Mouse (Mus musculus) intestine, embryonic 14.5 days (tissue): ENCODE measurements at regions not wholly inside any gene's neighbourhood (a gene's known extent, or its start where the extent isn't known, plus 50 kb on each side); places are given as distances from the start of the nearest gene placed in this dataset.

ENCODE experiments used
- ATAC-seq: fragments of 200-750 bp; cut with Nextera tagmentation; replicated peaks from 2 replicates; pipeline ENCODE4 v1.8.0; 2017; ENCODE audit warnings: low read depth, moderate number of reproducible peaks, moderate TSS enrichment, moderate library complexity; ENCODE audit not compliant: low FRiP score, low TSS enrichment
- DNase-seq: peaks from one replicate; pipeline ENCODE4 v3.0.0-alpha.2; 2018; ENCODE audit warnings: low spot score
- H3K27ac ChIP-seq: fragments of 300-500 bp; sonication (generic); 2 replicates; pipeline ENCODE4 v1.5.1; 2014; ENCODE audit warnings: low read depth, mild to moderate bottlenecking, control low read depth
- H3K27me3 ChIP-seq: fragments of 300-500 bp; sonication (generic); replicated peaks from 2 replicates; pipeline ENCODE4 v1.6.1; 2014; ENCODE audit warnings: low read length, control low read depth; ENCODE audit not compliant: control insufficient read depth, insufficient read depth
- H3K36me3 ChIP-seq: fragments of 300-500 bp; sonication (generic); 2 replicates; pipeline ENCODE4 v1.6.1; 2014; ENCODE audit warnings: low read length, control low read depth; ENCODE audit not compliant: control insufficient read depth, insufficient read depth
- H3K4me1 ChIP-seq: fragments of 300-500 bp; sonication (generic); replicated peaks from 2 replicates; pipeline ENCODE4 v1.6.1; 2014; ENCODE audit warnings: low read length, control low read depth, mixed read lengths; ENCODE audit not compliant: control insufficient read depth, insufficient read depth
- H3K4me2 ChIP-seq: fragments of 300-500 bp; sonication (generic); 2 replicates; pipeline ENCODE4 v1.6.1; 2014; ENCODE audit warnings: low read length
- H3K4me3 ChIP-seq: fragments of 300-500 bp; sonication (generic); 2 replicates; pipeline ENCODE4 v1.5.1; 2014; ENCODE audit warnings: low read depth, low read length, control low read depth, mixed read lengths
- H3K9ac ChIP-seq: fragments of 300-500 bp; sonication (generic); 2 replicates; pipeline ENCODE4 v1.6.1; 2014; ENCODE audit warnings: mild to moderate bottlenecking, low read length
- H3K9me3 ChIP-seq: fragments of 300-500 bp; sonication (generic); 2 replicates; pipeline ENCODE4 v1.6.1; 2016; ENCODE audit warnings: low read length, control low read depth; ENCODE audit not compliant: control insufficient read depth
- WGBS: fragments of 180-500 bp; shearing (Covaris S2); extraction: QIAGEN DNeasy Blood & Tissue Kit; methylation state at CpG from one replicate; pipeline ENCODE4 v1.1.7; 2014; 5-methylcytosine and 5-hydroxymethylcytosine counted together

DNA sequence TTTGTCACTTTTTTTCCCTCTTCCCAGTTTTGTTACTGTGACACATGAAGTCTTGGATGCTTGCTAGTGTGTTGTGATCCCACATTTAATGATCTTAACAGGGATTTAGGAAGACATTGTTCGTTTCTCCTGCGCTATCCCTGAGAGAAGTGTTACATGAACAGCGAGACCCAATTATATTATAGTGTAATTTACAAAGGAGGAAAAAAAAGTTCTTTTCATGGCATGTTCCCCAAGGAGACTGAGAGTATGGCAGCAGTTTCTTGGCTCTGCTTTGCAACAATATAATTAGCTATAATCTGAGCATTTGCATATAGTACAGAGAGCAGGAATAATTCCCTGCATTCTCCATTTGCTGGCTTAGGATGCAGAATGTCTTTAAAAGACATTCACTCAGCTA, 168.6 kb downstream of the Insc start:
- Histone ChIP-seq H3K4me2 (no peak overlapping the region), H3K27ac (no peak overlapping the region), H3K36me3 (no peaks in the 10 kb centered on the region), H3K9ac (no peak overlapping the region), H3K27me3 (no peaks in the 10 kb centered on the region), H3K4me3 (no peak overlapping the region), H3K4me1 (no peaks in the 10 kb centered on the region), H3K9me3 (0 out of 2 replicates have a peak, but pooled peaks cover 6% of the 10 kb centered on the region)
- WGBS: 90% methylated on average over 3 of the region's 3 CpGs
- ATAC-seq (no peak), DNase-seq (no peak)

DNA sequence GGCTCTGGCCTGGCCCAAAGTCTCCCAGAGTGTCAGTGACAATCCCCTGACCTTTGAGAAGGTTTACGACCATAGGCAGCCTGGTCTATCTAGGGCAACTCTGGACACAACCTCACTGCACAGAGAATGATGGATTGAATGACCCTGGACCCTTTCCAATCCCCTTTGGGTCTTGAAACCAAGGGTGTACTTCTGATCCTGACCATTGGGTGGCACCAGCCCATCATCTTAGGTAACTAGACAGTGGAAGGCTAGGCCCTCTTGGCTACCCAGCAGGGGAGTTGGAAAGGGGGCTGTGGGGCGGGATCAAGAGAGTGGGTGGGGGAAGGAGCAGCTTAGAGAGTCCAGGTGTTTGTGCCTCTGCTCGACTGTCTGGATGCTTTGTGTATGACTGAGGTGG, 178.7 kb downstream of the Insc start:
- WGBS: 11% methylated on average over 3 of the region's 3 CpGs

DNA sequence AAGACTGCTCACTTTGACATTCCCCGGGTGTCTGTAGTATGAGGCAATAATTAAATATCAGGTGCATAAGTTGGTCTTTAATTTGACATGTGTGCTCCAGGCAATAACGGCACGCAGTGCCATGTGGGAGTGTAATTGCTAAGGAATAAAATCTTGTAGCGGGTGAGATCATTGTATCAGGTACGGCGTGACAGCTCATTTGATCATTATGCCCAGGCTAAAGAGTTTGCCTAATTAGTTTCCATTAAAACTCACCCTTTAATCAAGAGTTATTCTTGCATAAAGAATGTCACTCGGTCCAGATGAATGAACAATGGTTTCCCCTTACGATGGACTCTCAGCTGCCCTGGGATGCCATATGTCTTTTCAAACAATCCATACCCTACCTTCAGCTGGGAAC, 190.4 kb downstream of the Insc start:
- 91% methylated on average over 8 of the region's 8 CpGs for WGBS
- no peak for ATAC-seq
- no peak for DNase-seq
- H3K9me3 ChIP-seq: no peaks in the 10 kb centered on the region
- H3K27me3 ChIP-seq: no peaks in the 10 kb centered on the region
- no peak overlapping the region for H3K27ac ChIP-seq
- H3K9ac ChIP-seq: no peak overlapping the region
- H3K4me1 ChIP-seq: no peaks in the 10 kb centered on the region
- no peak overlapping the region for H3K4me3 ChIP-seq
- H3K4me2 ChIP-seq: no peak overlapping the region
- H3K36me3 ChIP-seq: no peaks in the 10 kb centered on the region

More for the DNA sequence above, 178.7 kb downstream of the Insc start:
- no peaks in the 10 kb centered on the region for H3K4me1 ChIP-seq
- H3K9ac ChIP-seq: no peak overlapping the region
- no peak overlapping the region for H3K4me3 ChIP-seq
- no peak overlapping the region for H3K27ac ChIP-seq
- H3K36me3 ChIP-seq: no peaks in the 10 kb centered on the region
- DNase-seq (peak; percentile 82), ATAC-seq (0 out of 2 replicates have a peak, but pooled peaks have one; percentile 55)
- no peak overlapping the region for H3K4me2 ChIP-seq
- H3K9me3 ChIP-seq: no peaks in the 10 kb centered on the region
- H3K27me3 ChIP-seq: no peaks in the 10 kb centered on the region

DNA sequence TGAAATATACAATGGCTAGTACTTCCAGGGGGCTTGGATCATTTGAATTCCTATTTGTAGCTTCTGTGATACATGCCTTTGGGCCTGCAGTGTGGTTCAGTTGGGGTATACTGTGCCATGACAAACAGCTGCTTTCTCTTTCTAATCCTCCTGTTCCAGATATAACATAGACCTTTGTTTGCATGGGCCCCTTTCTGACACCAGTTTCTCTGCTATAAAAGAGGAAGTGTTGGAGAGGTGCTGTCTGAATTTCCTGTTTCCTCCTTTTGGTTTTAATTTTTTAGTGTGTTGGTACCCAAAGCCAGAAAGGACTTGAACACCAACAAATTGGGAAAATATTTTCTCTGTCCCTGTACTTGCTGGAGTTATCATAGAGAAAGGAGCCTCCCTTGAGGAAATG, 207.3 kb downstream of the Insc start:
- DNase-seq: no peak
- Histone ChIP-seq H3K4me2 (no peak overlapping the region), H3K9ac (no peak overlapping the region), H3K4me3 (no peak overlapping the region), H3K27ac (no peak overlapping the region), H3K36me3 (no peaks in the 10 kb centered on the region), H3K27me3 (no peaks in the 10 kb centered on the region), H3K9me3 (no peaks in the 10 kb centered on the region), H3K4me1 (no peaks in the 10 kb centered on the region)
- ATAC-seq: no peak

DNA sequence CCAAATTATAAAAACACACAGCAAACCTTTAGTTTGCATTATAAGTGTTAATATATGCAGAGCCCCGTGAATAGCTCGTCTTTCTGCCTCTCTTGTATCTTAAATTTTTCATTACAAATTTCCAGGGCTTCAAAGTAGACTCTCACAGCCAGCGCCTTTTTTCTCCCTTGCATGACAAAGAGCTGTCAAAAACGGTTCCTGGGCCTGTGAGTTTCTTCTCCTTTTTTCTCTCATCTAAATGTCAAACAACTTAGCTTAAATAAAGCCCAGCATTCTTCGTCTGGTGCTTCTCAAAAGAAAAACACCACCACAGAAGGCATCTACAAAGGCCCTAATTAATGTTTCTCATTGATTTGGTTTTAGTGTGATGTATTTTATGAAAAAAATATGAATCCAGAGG, 219.7 kb downstream of the Insc start:
- 41% methylated on average over 5 of the region's 5 CpGs for WGBS
- H3K27ac ChIP-seq: no peak overlapping the region
- H3K36me3 ChIP-seq: no peaks in the 10 kb centered on the region
- H3K4me3 ChIP-seq: no peak overlapping the region
- no peak overlapping the region for H3K4me2 ChIP-seq
- H3K9ac ChIP-seq: no peak overlapping the region
- no peaks in the 10 kb centered on the region for H3K27me3 ChIP-seq
- no peaks in the 10 kb centered on the region for H3K9me3 ChIP-seq
- H3K4me1 ChIP-seq: no peaks in the 10 kb centered on the region
- DNase-seq (no peak), ATAC-seq (no peak)

DNA sequence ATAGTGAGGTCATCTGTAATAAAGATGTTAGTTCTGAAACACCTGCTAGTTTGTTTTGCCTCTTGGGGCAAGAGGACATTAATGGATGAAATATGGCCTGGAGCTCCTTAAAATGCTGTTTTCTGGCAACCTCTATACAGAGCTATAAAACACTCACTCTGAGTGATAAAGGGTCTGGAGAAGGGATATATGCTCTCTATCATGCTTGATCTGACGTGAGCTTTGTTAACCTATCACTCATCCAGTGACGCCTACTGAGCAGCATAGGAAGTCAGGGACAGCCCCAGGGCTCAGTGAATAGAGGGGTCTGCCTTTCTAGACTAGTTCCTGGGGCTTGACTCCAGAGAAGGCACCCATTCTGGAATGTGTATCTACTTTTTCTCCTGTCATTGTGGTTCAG, 222.4 kb downstream of the Insc start:
- no peak overlapping the region for H3K4me3 ChIP-seq
- H3K36me3 ChIP-seq: no peaks in the 10 kb centered on the region
- no peak overlapping the region for H3K4me2 ChIP-seq
- H3K27me3 ChIP-seq: no peaks in the 10 kb centered on the region
- no peaks in the 10 kb centered on the region for H3K4me1 ChIP-seq
- ATAC-seq (no peak), DNase-seq (no peak)
- no peaks in the 10 kb centered on the region for H3K9me3 ChIP-seq
- H3K27ac ChIP-seq: no peak overlapping the region
- WGBS: 32% methylated on average over 2 of the region's 2 CpGs
- no peak overlapping the region for H3K9ac ChIP-seq

DNA sequence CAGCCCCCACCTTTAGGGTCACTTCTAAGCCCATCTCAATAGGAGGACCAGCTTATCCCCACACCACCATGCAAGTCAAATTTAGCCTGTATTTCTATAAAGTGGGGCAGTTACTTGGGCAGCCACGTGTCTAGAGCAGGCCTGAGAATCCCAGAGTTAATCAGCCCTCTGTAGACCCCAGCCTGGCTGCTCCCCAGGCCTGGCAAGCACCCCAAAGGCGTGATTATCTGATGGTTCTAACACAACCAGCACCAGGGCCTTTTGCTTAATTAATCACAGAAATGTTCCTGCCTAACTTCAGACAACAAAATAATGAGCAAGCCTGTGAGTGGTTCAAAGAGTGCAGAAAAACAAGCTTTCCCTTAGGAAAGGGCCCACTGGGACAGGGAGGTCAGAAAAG, 243.0 kb downstream of the Insc start:
- Histone ChIP-seq H3K4me1 (no peaks in the 10 kb centered on the region), H3K9me3 (no peaks in the 10 kb centered on the region), H3K4me3 (no peak overlapping the region), H3K4me2 (no peak overlapping the region), H3K36me3 (no peaks in the 10 kb centered on the region), H3K9ac (no peak overlapping the region), H3K27me3 (no peaks in the 10 kb centered on the region), H3K27ac (no peak overlapping the region)
- ATAC-seq (no peak), DNase-seq (no peak)
- WGBS: 59% methylated on average over 2 of the region's 2 CpGs

DNA sequence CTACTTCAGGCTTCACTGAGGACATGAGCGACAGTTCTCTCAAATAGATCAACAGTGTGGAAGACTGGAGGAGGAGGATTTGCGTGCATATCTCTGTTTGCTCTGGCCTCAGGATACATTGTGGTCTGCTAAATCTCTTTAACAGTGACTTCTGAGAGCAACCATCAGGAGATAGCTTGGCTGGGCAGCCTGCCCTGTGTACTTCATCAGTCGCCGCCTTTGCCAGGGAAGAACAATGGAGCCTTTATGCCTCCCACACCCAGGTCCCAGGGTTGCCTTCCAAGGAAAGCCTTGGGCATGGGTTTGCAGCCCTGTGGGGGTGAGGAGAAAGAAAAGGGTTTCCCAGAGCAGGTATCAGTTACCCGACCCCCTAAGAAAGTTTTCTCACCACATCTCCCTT, 247.8 kb downstream of the Insc start:
- no peak overlapping the region for H3K4me2 ChIP-seq
- no peaks in the 10 kb centered on the region for H3K36me3 ChIP-seq
- WGBS: 64% methylated on average over 5 of the region's 5 CpGs
- no peaks in the 10 kb centered on the region for H3K4me1 ChIP-seq
- no peak overlapping the region for H3K9ac ChIP-seq
- DNase-seq (no peak), ATAC-seq (no peak)
- no peak overlapping the region for H3K4me3 ChIP-seq
- no peaks in the 10 kb centered on the region for H3K27me3 ChIP-seq
- no peaks in the 10 kb centered on the region for H3K9me3 ChIP-seq
- no peak overlapping the region for H3K27ac ChIP-seq

DNA sequence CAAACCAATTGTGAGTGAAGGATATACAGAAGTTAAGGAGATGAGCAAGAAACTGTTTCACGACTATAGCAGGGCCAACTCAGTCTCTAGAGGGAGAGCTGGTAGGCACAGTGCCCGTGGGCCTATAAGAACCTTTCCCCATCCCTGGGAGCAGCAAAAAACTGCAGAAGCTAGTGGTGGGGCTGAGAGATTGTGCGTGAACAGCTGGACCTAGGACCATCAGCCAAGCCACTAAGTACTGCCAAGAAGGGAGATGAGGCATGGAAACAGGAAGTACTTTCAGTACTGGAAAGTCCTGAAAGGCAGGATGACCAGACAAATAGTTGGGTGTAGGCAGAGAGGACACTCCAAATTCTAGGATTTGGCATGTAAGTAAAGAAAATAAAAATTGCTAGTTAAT, 248.9 kb downstream of the Insc start:
- no peaks in the 10 kb centered on the region for H3K36me3 ChIP-seq
- no peaks in the 10 kb centered on the region for H3K9me3 ChIP-seq
- H3K9ac ChIP-seq: no peak overlapping the region
- no peaks in the 10 kb centered on the region for H3K4me1 ChIP-seq
- DNase-seq: no peak
- ATAC-seq: no peak
- H3K4me2 ChIP-seq: no peak overlapping the region
- H3K27ac ChIP-seq: no peak overlapping the region
- no peak overlapping the region for H3K4me3 ChIP-seq
- WGBS: 86% methylated on average over 3 of the region's 3 CpGs
- H3K27me3 ChIP-seq: no peaks in the 10 kb centered on the region
